Comparison of ENCODE assay signal across 27 mouse cellular contexts in genomic region chr5:74600010-74600409, GRCm38 (mm10).
DNase-seq lines count a peak whose midpoint lies in the region; ATAC-seq and TF ChIP-seq lines count a peak whose summit lies in the region.
"Had no signal": no experiment of that assay in that cellular context is flagged by ENCODE, and none has a peak within 500 bp of the region (broad histone marks: within the 10 kb centered on the region; RNA-seq: fewer than 3 reads in every experiment).

No protein-coding gene starts in this region.

- intact Hi-C loops in gastrocnemius, postnatal 36 days (cut with DNase I): no loop called here

- ATAC-seq in intestine, embryonic 14.5 days (replicated peaks; ENCODE audit: low FRiP score, low TSS enrichment, low read depth): no peak
- no peak for ATAC-seq in intestine, postnatal 0 days
- ATAC-seq: activated CD4-positive, CD25-positive, alpha-beta regulatory T cell, adult 4 months; forebrain, embryonic 14.5 days; forebrain, postnatal 0 days; intestine, embryonic 15.5 days had no signal

- no peak overlapping the region for H3K4me3 ChIP-seq in intestine, embryonic 14.5 days (ENCODE audit: low read depth, low read length)
- H3K4me3 ChIP-seq in intestine, postnatal 0 days (ENCODE audit: low read depth, low read length): no peak overlapping the region
- no peak overlapping the region for H3K4me3 ChIP-seq in limb, embryonic 10.5 days
- H3K4me3 ChIP-seq: embryonic facial prominence, embryonic 12.5 days; embryonic facial prominence, embryonic 15.5 days; hindbrain, embryonic 10.5 days; hindbrain, embryonic 13.5 days; intestine, embryonic 15.5 days had no signal

- H3K9ac ChIP-seq in intestine, embryonic 14.5 days (ENCODE audit: low read length): no peak overlapping the region
- H3K9ac ChIP-seq in intestine, postnatal 0 days (ENCODE audit: low read depth, low read length): no peak overlapping the region
- H3K9ac ChIP-seq: embryonic facial prominence, embryonic 12.5 days; embryonic facial prominence, embryonic 15.5 days; forebrain, postnatal 0 days; hindbrain, embryonic 13.5 days; intestine, embryonic 15.5 days had no signal

- no peaks in the 10 kb centered on the region for H3K9me3 ChIP-seq in intestine, embryonic 14.5 days (ENCODE audit: control insufficient read depth, low read length)
- H3K9me3 ChIP-seq in intestine, postnatal 0 days (ENCODE audit: control insufficient read depth): no peaks in the 10 kb centered on the region
- H3K9me3 ChIP-seq in limb, embryonic 10.5 days (replicated peaks): no peaks in the 10 kb centered on the region
- H3K9me3 ChIP-seq: embryonic facial prominence, embryonic 12.5 days; embryonic facial prominence, embryonic 15.5 days; G1E; hindbrain, embryonic 10.5 days; hindbrain, embryonic 13.5 days; intestine, embryonic 15.5 days had no signal

- peaks cover 43% of the 10 kb centered on the region for H3K36me3 ChIP-seq in intestine, embryonic 14.5 days (ENCODE audit: control insufficient read depth, insufficient read depth, low read length)
- H3K36me3 ChIP-seq in intestine, postnatal 0 days (ENCODE audit: control insufficient read depth, insufficient read depth): peaks cover 27% of the 10 kb centered on the region
- peaks cover 46% of the 10 kb centered on the region for H3K36me3 ChIP-seq in limb, embryonic 10.5 days

- no peak overlapping the region for H3K4me2 ChIP-seq in intestine, embryonic 14.5 days (ENCODE audit: low read length)
- no peak overlapping the region for H3K4me2 ChIP-seq in intestine, postnatal 0 days (replicated peaks; ENCODE audit: low read depth)
- H3K4me2 ChIP-seq: embryonic facial prominence, embryonic 12.5 days; embryonic facial prominence, embryonic 15.5 days; heart, embryonic 11.5 days; hindbrain, embryonic 13.5 days; intestine, embryonic 15.5 days had no signal

- no peak overlapping the region for H3K27ac ChIP-seq in intestine, embryonic 14.5 days (ENCODE audit: low read depth)
- H3K27ac ChIP-seq in intestine, postnatal 0 days (ENCODE audit: low read depth, low read length): no peak overlapping the region
- H3K27ac ChIP-seq in limb, embryonic 10.5 days: no peak overlapping the region
- H3K27ac ChIP-seq: embryonic facial prominence, embryonic 12.5 days; embryonic facial prominence, embryonic 15.5 days; hindbrain, embryonic 10.5 days; hindbrain, embryonic 13.5 days; intestine, embryonic 15.5 days had no signal

- H3K4me1 ChIP-seq in intestine, embryonic 14.5 days (replicated peaks; ENCODE audit: control insufficient read depth, insufficient read depth, low read length): no peaks in the 10 kb centered on the region; the same call in 1 of the 2 replicates
- no peaks in the 10 kb centered on the region for H3K4me1 ChIP-seq in intestine, postnatal 0 days (replicated peaks; ENCODE audit: control insufficient read depth, insufficient read depth, low read length)
- peaks cover 11% of the 10 kb centered on the region for H3K4me1 ChIP-seq in limb, embryonic 10.5 days
- H3K4me1 ChIP-seq: hindbrain, embryonic 10.5 days; hindbrain, embryonic 13.5 days; intestine, embryonic 15.5 days had no signal

- DNase-seq in gastrocnemius, adult 18-20 months (ENCODE audit: low spot score): peak; percentile 32
- no peak for DNase-seq in gastrocnemius, postnatal 36 days
- peak; percentile 40 for DNase-seq in intestine, embryonic 14.5 days (ENCODE audit: low spot score)
- DNase-seq in 3T3-L1 (ENCODE audit: low read depth, low spot score): peak; percentile 23
- peak; percentile 24 for DNase-seq in limb, embryonic 10.5 days (ENCODE audit: low spot score)
- DNase-seq in layer of hippocampus, postnatal 36 days: no peak
- DNase-seq in right cerebral cortex, postnatal 14 days: no peak
- DNase-seq: adrenal gland, postnatal 10 days; B cell, adult 2 months; cerebellum, adult 11 months; cerebellum, adult 2 months; cerebellum, adult 9-11 months; cerebellum, postnatal 25 days; forebrain, postnatal 0 days; gastrocnemius, postnatal 25 days; heart, postnatal 36 days had no signal

- TF ChIP-seq CTCF in intestine, postnatal 0 days (IDR thresholded peaks at IDR 0.05; ENCODE audit: low read depth): no peak

- H3K27me3 ChIP-seq in intestine, embryonic 14.5 days (replicated peaks; ENCODE audit: control insufficient read depth, insufficient read depth, low read length): no peaks in the 10 kb centered on the region
- H3K27me3 ChIP-seq in intestine, postnatal 0 days (replicated peaks; ENCODE audit: control insufficient read depth, insufficient read depth, low read length): no peaks in the 10 kb centered on the region
- H3K27me3 ChIP-seq in limb, embryonic 10.5 days (ENCODE audit: low read depth, poor library complexity, severe bottlenecking): no peaks in the 10 kb centered on the region
- H3K27me3 ChIP-seq: CH12.LX; embryonic facial prominence, embryonic 12.5 days; embryonic facial prominence, embryonic 15.5 days; hindbrain, embryonic 13.5 days; intestine, embryonic 15.5 days had no signal

- 74% methylated on average over 5 of the region's 5 CpGs for WGBS in intestine, embryonic 14.5 days
- WGBS in intestine, postnatal 0 days: 78% methylated on average over 5 of the region's 5 CpGs
- 77% methylated on average over 5 of the region's 5 CpGs for WGBS in limb, embryonic 10.5 days

Comparison
In these comparisons a context has a peak if more than half of its experiments do, and no peak if none do; other contexts are left out.
1. DNase-seq: peak in gastrocnemius, adult 18-20 months (single experiment), intestine, embryonic 14.5 days (single experiment), 3T3-L1 (single experiment) and limb, embryonic 10.5 days (single experiment); none in gastrocnemius, postnatal 36 days (0 of 2), layer of hippocampus, postnatal 36 days (0 of 2) and right cerebral cortex, postnatal 14 days (single experiment).